Mouse (Mus musculus) midbrain, embryonic 11.5 days (tissue): Measurements from ENCODE around the gene Nxf1. TPM values are rescaled to one million over a fixed set of nuclear protein-coding genes. Genes with fewer than 3 reads are reported as not detected.

Source experiments
- ATAC-seq: fragments of 200-750 bp; cut with Nextera tagmentation; 2 replicates; pipeline ENCODE4 v1.8.0; 2017; ENCODE audit warnings: moderate TSS enrichment, moderate library complexity; ENCODE audit not compliant: low FRiP score
- DNase-seq: peaks from one replicate; pipeline ENCODE4 v3.0.0; 2015; ENCODE audit warnings: low spot score; ENCODE audit errors: missing footprints
- H3K27ac ChIP-seq: fragments of 300-500 bp; sonication (generic); 2 replicates; pipeline ENCODE4 v1.5.1; 2014; ENCODE audit warnings: low read depth, low read length
- H3K27me3 ChIP-seq: fragments of 300-500 bp; sonication (generic); 2 replicates; pipeline ENCODE4 v1.6.1; 2014; ENCODE audit warnings: mild to moderate bottlenecking, low read length, moderate library complexity, mixed read lengths; ENCODE audit not compliant: control insufficient read depth, insufficient read depth
- H3K36me3 ChIP-seq: fragments of 300-500 bp; sonication (generic); 2 replicates; pipeline ENCODE4 v1.6.1; 2014; ENCODE audit warnings: mild to moderate bottlenecking, low read length, moderate library complexity, mixed read lengths; ENCODE audit not compliant: control insufficient read depth, insufficient read depth
- H3K4me1 ChIP-seq: fragments of 300-500 bp; sonication (generic); 2 replicates; pipeline ENCODE4 v1.6.1; 2014; ENCODE audit warnings: low read length; ENCODE audit not compliant: control insufficient read depth, insufficient read depth
- H3K4me2 ChIP-seq: fragments of 300-500 bp; sonication (generic); 2 replicates; pipeline ENCODE4 v1.6.1; 2014; ENCODE audit warnings: mild to moderate bottlenecking, moderate library complexity
- H3K4me3 ChIP-seq: fragments of 300-500 bp; sonication (generic); 2 replicates; pipeline ENCODE4 v1.5.1; 2014; ENCODE audit warnings: low read depth, low read length
- H3K9ac ChIP-seq: fragments of 300-500 bp; sonication (generic); 2 replicates; pipeline ENCODE4 v1.6.1; 2014; ENCODE audit warnings: low read length
- H3K9me3 ChIP-seq: fragments of 300-500 bp; sonication (generic); 2 replicates; pipeline ENCODE4 v1.6.1; 2016; ENCODE audit warnings: low read length; ENCODE audit not compliant: control insufficient read depth
- WGBS: fragments of 180-500 bp; shearing (Covaris S2); extraction: QIAGEN DNeasy Blood & Tissue Kit; methylation state at CpG from one replicate; pipeline ENCODE4 v1.1.7; 2014; 5-methylcytosine and 5-hydroxymethylcytosine counted together
- polyA plus RNA-seq: library from polyadenylated mRNA; unstranded; fragments of >200 nt; fragmentation: Nextera tagmentation; extraction: Ambion mirVana; gene quantifications from 2 replicates; pipeline ENCODE4 v1.2.1, GENCODE M21; 2014

Nxf1 gene
- polyA plus RNA-seq = 209 and 235 TPM in 2 replicates

DNA sequence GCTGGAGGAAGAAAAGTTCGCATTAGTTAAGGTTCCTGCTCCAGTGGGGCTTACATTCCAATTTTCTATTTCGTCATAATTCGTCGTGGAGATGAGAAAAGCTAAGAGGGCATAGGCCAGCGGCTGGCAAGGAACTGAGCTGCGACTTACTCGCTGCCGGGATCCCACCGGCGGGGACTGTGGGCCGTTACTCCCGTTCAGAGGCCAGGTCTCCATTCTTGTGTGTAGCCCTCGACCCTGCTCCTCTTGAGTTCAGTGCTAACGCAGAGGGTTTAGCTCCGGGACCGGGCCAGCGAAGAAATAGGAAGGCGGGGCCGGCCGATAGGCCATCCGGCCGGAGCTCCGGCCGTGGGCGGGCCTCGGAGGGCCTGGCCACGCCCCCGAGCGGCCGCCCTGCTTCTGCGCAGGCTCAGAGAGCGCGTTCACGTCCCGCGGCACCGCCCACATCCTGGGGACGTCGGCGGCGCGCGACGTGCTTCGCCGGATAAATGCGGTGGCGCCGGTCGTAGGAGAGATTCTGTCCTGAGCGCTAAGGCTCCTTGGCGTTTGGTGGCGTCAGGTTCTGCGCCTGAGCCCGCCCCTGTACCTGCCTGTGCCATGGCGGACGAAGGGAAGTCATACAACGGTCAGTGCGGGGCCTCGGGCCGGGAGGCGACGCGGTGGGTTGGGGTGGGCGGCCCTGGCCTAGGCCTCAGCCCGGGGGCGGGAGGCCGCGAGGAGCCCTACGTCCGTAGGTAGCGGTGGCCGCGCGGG, at the start of gene Nxf1:
Nxf1 (plus strand) TSS at position 439 of the 753 bp plus-strand sequence.
- DNase-seq = peak; percentile 99
- peaks cover 15% of the 10 kb centered on the region for H3K36me3 ChIP-seq

DNA sequence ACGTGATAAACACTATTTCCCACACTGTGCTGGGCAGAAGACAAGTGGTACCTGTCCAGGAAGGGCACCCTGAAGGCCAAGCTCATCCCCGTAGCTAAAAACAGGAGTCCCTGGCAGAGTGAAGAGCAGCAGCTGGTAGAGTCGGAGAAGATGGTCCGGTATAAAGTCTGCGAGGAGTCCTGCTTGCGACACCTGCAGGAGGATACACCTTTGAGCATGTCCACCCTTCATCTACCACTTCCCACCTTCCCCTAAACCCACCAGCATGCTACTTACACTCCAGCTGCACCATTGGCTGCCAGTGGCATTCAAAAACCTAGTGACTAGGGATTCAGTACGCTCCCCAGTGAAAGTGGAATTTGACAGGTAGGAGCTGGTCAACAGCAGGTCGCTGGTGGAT, 47.9 kb upstream of the Nxf1 start:
- H3K27me3 ChIP-seq = no peaks in the 10 kb centered on the region
- H3K9ac ChIP-seq = no peak overlapping the region
- H3K27ac ChIP-seq = no peak overlapping the region
- no peak overlapping the region for H3K4me2 ChIP-seq
- DNase-seq (no peak), ATAC-seq (no peak)
- 89% methylated on average over 8 of the region's 8 CpGs for whole genome bisulfite sequencing
- H3K4me3 ChIP-seq = no peak overlapping the region
- peaks cover 27% of the 10 kb centered on the region; the same call in 1 of the 2 replicates for H3K36me3 ChIP-seq
- peaks cover 13% of the 10 kb centered on the region for H3K4me1 ChIP-seq
- no peaks in the 10 kb centered on the region for H3K9me3 ChIP-seq

More for the DNA sequence above, at the start of gene Nxf1:
- WGBS = under 1% methylated on average over 74 of the region's 75 CpGs
- H3K27me3 ChIP-seq = no peaks in the 10 kb centered on the region
- no peaks in the 10 kb centered on the region for H3K9me3 ChIP-seq
- peak; percentile 97 for ATAC-seq
- peak within 1 kb of the TSS; percentile 85 for H3K4me2 ChIP-seq
- H3K4me3 ChIP-seq = peak within 1 kb of the TSS; percentile 93
- H3K27ac ChIP-seq = peak within 1 kb of the TSS; percentile 75
- peaks cover 10% of the 10 kb centered on the region for H3K4me1 ChIP-seq
- peak within 1 kb of the TSS; percentile 90 for H3K9ac ChIP-seq

- peaks cover 27% of the 10 kb centered on the region; the same call in 1 of the 2 replicates for H3K36me3 ChIP-seq
- no peak for DNase-seq
- no peaks in the 10 kb centered on the region for H3K27me3 ChIP-seq
Measured at GRCm38 (mm10) chr19:8710057-8710456, 46.8 kb upstream of the Nxf1 start.

DNA sequence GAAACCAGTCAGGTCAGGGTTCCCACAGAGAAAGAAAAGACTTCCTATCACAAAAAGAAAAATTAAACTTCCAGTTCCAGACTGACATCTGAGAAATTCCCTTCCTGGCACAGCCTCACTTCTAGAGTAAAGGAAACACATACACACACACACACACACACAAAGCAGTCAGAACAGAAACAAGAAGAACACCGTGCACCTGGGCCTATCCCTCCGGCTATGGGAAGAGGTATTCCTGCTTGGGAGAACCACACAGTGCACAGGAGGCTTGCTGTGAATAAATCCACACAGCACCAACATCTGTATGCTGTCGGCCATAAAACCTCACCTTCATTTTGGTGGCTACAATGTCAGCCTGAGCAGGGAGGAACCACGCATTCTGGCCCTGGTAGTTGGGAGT, 45.4 kb upstream of the Nxf1 start:
- 87% methylated on average over 4 of the region's 4 CpGs for WGBS
- Histone ChIP-seq H3K36me3 (peaks cover 27% of the 10 kb centered on the region; the same call in 1 of the 2 replicates), H3K9ac (peak overlapping the region; percentile 93; the same call in 1 of the 2 replicates), H3K4me2 (peak overlapping the region; percentile 73), H3K4me3 (peak overlapping the region; percentile 91; the same call in 1 of the 2 replicates), H3K4me1 (peaks cover 16% of the 10 kb centered on the region), H3K27ac (no peak overlapping the region), H3K27me3 (no peaks in the 10 kb centered on the region), H3K9me3 (no peaks in the 10 kb centered on the region)
- DNase-seq (no peak), ATAC-seq (no peak)

More at GRCm38 (mm10) chr19:8710057-8710456, 46.8 kb upstream of the Nxf1 start:
- Histone ChIP-seq H3K4me2 (no peak overlapping the region), H3K27ac (no peak overlapping the region), H3K9me3 (no peaks in the 10 kb centered on the region), H3K4me3 (no peak overlapping the region), H3K9ac (no peak overlapping the region), H3K4me1 (peaks cover 16% of the 10 kb centered on the region)
- WGBS = 92% methylated on average over 2 of the region's 2 CpGs
- no peak for ATAC-seq

DNA sequence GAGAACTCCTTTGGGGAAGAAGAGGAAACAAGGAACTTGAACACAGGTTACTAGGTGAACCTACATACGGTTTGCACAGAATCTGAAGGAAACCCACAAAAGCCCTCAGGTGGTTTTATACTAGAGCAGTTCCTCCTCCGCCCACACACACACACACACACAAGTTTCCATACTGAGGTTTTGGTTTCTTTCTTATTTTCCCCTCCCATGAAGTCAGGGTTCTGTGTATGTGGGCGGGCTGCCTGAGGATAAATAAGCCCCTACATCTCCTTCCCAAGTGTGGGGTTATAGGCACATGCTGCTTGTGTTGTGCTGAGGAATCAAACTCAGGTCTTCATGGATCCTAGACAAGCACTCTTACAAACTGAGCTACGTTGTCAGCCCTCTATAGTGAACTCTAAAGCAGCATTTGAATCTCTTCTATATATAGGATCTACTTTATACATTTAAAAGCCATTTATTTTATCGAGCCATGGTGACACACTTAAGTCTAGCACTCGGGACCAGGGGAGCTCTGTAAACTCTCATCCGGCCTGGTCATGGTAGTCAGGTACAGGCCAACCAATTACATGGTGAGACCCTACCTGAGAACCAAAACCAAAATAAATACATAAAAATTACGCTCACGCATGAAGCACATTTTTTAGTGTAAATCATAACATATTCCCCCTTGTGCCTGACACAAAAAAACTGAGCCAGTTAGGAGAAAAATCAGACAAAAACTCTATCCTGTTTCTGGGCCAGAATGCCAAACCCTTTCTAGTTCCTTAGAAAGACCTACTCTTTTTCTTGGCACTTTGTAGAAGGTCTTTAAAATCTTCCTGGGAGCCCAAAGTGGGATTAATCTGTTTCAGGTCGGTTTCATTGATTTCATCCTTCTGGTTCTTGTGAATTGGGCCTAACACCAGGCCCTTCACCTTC, 44.7 kb upstream of the Nxf1 start:
- WGBS = 72% methylated on average over 10 of the region's 10 CpGs
- Histone ChIP-seq H3K4me3 (peak overlapping the region; percentile 91), H3K4me2 (peak overlapping the region; percentile 73), H3K9ac (peak overlapping the region; percentile 93), H3K27me3 (no peaks in the 10 kb centered on the region), H3K9me3 (no peaks in the 10 kb centered on the region), H3K36me3 (peaks cover 27% of the 10 kb centered on the region; the same call in 1 of the 2 replicates), H3K4me1 (peaks cover 16% of the 10 kb centered on the region), H3K27ac (peak overlapping the region; percentile 77)
- DNase-seq (no peak), ATAC-seq (no peak)

- Histone ChIP-seq H3K9me3 (no peaks in the 10 kb centered on the region), H3K27me3 (no peaks in the 10 kb centered on the region), H3K9ac (peak overlapping the region; percentile 93), H3K4me3 (peak overlapping the region; percentile 91), H3K27ac (peak overlapping the region; percentile 77), H3K4me1 (peaks cover 16% of the 10 kb centered on the region), H3K4me2 (peak overlapping the region; percentile 73), H3K36me3 (peaks cover 22% of the 10 kb centered on the region; the same call in 1 of the 2 replicates)
- under 1% methylated on average over 13 of the region's 13 CpGs for WGBS
- DNase-seq (peak; percentile 97), ATAC-seq (peak; percentile 85)
Measured at GRCm38 (mm10) chr19:8712870-8713305, 44.0 kb upstream of the Nxf1 start.

DNA sequence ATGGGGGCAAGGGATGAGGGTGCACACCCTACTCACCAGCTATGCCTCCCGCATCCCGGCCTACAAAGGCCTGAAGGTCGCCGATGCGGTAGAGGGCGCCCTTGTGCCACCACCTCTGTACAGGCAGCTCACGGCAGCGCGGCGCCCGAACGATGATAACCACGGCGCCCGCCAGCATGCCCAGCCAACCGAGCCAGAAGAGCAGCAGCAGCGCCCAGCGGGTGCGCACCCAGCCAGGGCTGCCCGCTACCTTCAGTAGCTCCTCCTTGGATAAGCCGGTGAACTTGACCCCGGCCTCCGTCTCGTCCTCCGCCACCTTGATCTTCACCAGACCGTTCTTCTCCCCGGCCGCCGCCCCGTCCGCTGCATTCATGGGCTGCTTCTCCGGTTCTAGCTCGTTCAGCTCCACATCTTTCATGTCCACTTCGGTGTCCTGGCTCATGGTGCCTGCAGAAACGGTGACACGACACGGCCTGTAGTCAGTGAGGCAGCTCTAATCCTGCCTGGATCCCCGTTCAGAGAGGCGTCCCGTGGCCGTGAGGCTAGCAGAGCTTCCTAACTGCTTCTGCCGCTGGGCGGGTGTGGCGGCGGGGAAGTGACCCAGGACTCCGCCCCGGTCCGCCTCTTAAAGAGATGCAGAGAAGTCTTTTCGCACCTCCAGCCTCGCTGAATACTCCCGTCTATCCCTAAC, 43.4 kb upstream of the Nxf1 start:
- WGBS = 0% methylated on average over 51 of the region's 51 CpGs
- Histone ChIP-seq H3K9me3 (no peaks in the 10 kb centered on the region), H3K27me3 (no peaks in the 10 kb centered on the region), H3K4me1 (peaks cover 16% of the 10 kb centered on the region), H3K4me3 (peak overlapping the region; percentile 91), H3K9ac (peak overlapping the region; percentile 93), H3K27ac (peak overlapping the region; percentile 77), H3K4me2 (peak overlapping the region; percentile 73), H3K36me3 (peaks cover 17% of the 10 kb centered on the region; the same call in 1 of the 2 replicates)
- DNase-seq (peak; percentile 98), ATAC-seq (peak; percentile 95)

DNA sequence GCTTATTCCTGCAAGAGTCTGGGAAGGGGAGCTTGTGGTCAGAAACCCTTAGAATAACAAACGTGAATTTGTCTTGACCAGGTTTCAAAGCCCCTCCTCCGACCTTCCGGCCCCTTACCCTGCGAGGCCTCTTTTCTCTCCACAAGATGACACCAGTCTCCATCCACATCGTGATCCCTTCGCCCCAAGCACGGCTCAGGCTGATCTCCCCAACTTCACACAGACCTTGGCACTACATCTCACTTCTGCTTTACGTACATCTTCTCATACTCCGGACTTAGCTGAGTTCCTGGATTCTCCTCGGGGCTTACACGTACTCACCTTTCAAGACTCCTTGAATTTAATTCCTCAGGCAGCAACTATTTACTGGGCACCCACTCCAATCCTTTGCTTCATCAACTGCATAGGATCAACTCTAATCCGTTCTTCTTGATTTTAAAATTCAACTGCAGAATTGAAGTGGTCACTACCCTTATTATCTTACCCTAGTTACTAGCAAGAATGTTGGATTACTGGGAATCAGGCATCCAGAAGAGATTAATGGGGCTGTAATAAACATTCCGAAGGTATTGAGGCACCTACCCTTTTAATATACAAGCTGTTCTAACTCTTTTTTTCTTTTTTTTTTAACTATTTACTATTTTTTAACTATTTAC, 42.7 kb upstream of the Nxf1 start:
- H3K36me3 ChIP-seq = peaks cover 10% of the 10 kb centered on the region; the same call in 1 of the 2 replicates
- H3K4me1 ChIP-seq = peaks cover 16% of the 10 kb centered on the region
- ATAC-seq (peak; percentile 31), DNase-seq (no peak)
- H3K27ac ChIP-seq = peak overlapping the region; percentile 77
- H3K9me3 ChIP-seq = no peaks in the 10 kb centered on the region
- peak overlapping the region; percentile 93 for H3K9ac ChIP-seq
- H3K27me3 ChIP-seq = no peaks in the 10 kb centered on the region
- peak overlapping the region; percentile 73 for H3K4me2 ChIP-seq
- peak overlapping the region; percentile 91 for H3K4me3 ChIP-seq
- 7% methylated on average over 13 of the region's 13 CpGs for WGBS
